Mouse (Mus musculus) adrenal gland, postnatal 4 days (tissue): ENCODE data around the gene Smarca2. TPM values are rescaled to one million over a fixed set of nuclear protein-coding genes. Genes with fewer than 3 reads are reported as not detected.

Experiments used
- DNase-seq, 2 experiments: peaks; one replicate each; pipeline ENCODE4 v3.0.0; 2021 to 2022; ENCODE audit warnings: low spot score in 2 of 2, mixed read lengths in 2 of 2
- long read RNA-seq, 2 experiments: library from polyadenylated mRNA; stranded (forward); transcript quantifications; one replicate each; pipeline ENCODE4 v2.0.0; 2021
- total RNA-seq, 2 experiments: library from RNA; stranded (reverse); gene quantifications; 2 replicates each; pipeline ENCODE4 v1.2.3; 2021

Gene Smarca2
- total RNA-seq = 100 to 1,000 TPM in 1 of 2 experiments, 10 to 100 TPM in 1; 99.7 to 101 TPM
- long read RNA-seq, experiment 1, partial matches to known transcripts = 10 of 26 reads
- long read RNA-seq, experiment 1, other reads (novel, unspliced or antisense) = 13 of 26 reads
- long read RNA-seq, experiment 2, transcript Smarca2-210 (8 exons, 983 nt) = major isoform, 6 of 50 reads
- long read RNA-seq, experiment 2, partial matches to known transcripts = 19 of 50 reads
- long read RNA-seq, experiment 2, other reads (novel, unspliced or antisense) = 23 of 50 reads

- peak; percentile 91 to 95 for DNase-seq
Observed at GRCm38 (mm10) chr19:26604755-26605300, at the start of gene Smarca2. Smarca2 (plus strand) TSS chr19:26605050.

- DNase-seq = no peak
Observed at GRCm38 (mm10) chr19:26564850-26565249, 40.0 kb upstream of the Smarca2 start.

GRCm38 (mm10) chr19:26566109-26566508 is 38.7 kb upstream of the Smarca2 start:
- no peak for DNase-seq

GRCm38 (mm10) chr19:26568236-26568635 is 36.6 kb upstream of the Smarca2 start:
- no peak for DNase-seq

- DNase-seq = no peak
Observed at GRCm38 (mm10) chr19:26568941-26569340, 35.9 kb upstream of the Smarca2 start.

- DNase-seq = no peak
Observed at GRCm38 (mm10) chr19:26569461-26569860, 35.4 kb upstream of the Smarca2 start.

GRCm38 (mm10) chr19:26579645-26580044 is 25.2 kb upstream of the Smarca2 start:
- no peak for DNase-seq

GRCm38 (mm10) chr19:26580061-26580460 is 24.8 kb upstream of the Smarca2 start:
- no peak for DNase-seq

- DNase-seq = no peak
Observed at GRCm38 (mm10) chr19:26594661-26595060, 10.2 kb upstream of the Smarca2 start.

GRCm38 (mm10) chr19:26601459-26601858 is 3.4 kb upstream of the Smarca2 start:
- DNase-seq = no peak

- no peak for DNase-seq
Observed at GRCm38 (mm10) chr19:26603296-26603860, 1.5 kb upstream of the Smarca2 start.

- no peak for DNase-seq
Observed at GRCm38 (mm10) chr19:26603906-26604754, 720 bp upstream of the Smarca2 start.

- DNase-seq = peak; percentile 17 to 32
Observed at GRCm38 (mm10) chr19:26605438-26606320, 829 bp downstream of the Smarca2 start.

GRCm38 (mm10) chr19:26606321-26607155 is 1.7 kb downstream of the Smarca2 start:
- DNase-seq = peak; percentile 38 to 39

- DNase-seq = peak in 1 of 2 experiments; percentile 39
Observed at GRCm38 (mm10) chr19:26607156-26607536, 2.3 kb downstream of the Smarca2 start.

- peak; percentile 9 to 19 for DNase-seq
Observed at GRCm38 (mm10) chr19:26607551-26608433, 2.9 kb downstream of the Smarca2 start.

GRCm38 (mm10) chr19:26608434-26608812 is 3.6 kb downstream of the Smarca2 start:
- DNase-seq = no peak

GRCm38 (mm10) chr19:26609637-26610036 is 4.8 kb downstream of the Smarca2 start:
- DNase-seq = no peak

- DNase-seq = no peak
Observed at GRCm38 (mm10) chr19:26612995-26613394, 8.1 kb downstream of the Smarca2 start.
